Mouse (Mus musculus): ENCODE results near the gene Slc25a15. TPM values are rescaled to one million over a fixed set of nuclear protein-coding genes. Genes with fewer than 3 reads are reported as not detected.
A peak's percentile ranks its signal among the peaks of the same experiment; 100 is the strongest.

Slc25a15 gene
- 10 to 100 TPM; 10.1 to 10.9 (median 10.6) TPM for total RNA-seq (2022)

GRCm38 (mm10) chr8:22398142-22398951 lies at the start of gene Slc25a15:
TSS of gene Slc25a15 (minus strand) at chr8:22398597.
- peak; percentile 75 to 77 for DNase-seq (ENCODE audit: low spot score in 2 of 2)

- DNase-seq (ENCODE audit: low spot score in 2 of 2) = no peak
Measured at GRCm38 (mm10) chr8:22411971-22412370, 13.6 kb upstream of the Slc25a15 start.

- DNase-seq (ENCODE audit: low spot score in 2 of 2) = peak; percentile 77 to 83
Measured at GRCm38 (mm10) chr8:22411282-22411702, 12.9 kb upstream of the Slc25a15 start, which contains the start of gene Mrps31. TSS of gene Mrps31 (plus strand) at chr8:22411361.

- no peak for DNase-seq (ENCODE audit: low spot score in 2 of 2)
Measured at GRCm38 (mm10) chr8:22410688-22411281, 12.4 kb upstream of the Slc25a15 start.

GRCm38 (mm10) chr8:22405733-22406132 lies 7.3 kb upstream of the Slc25a15 start:
- no peak for DNase-seq (ENCODE audit: low spot score in 2 of 2)

GRCm38 (mm10) chr8:22403235-22403634 lies 4.8 kb upstream of the Slc25a15 start:
- no peak for DNase-seq (ENCODE audit: low spot score in 2 of 2)

GRCm38 (mm10) chr8:22400593-22400992 lies 2.2 kb upstream of the Slc25a15 start:
- DNase-seq (ENCODE audit: low spot score in 2 of 2) = no peak

- DNase-seq (ENCODE audit: low spot score in 2 of 2) = no peak
Measured at GRCm38 (mm10) chr8:22399285-22399880, 986 bp upstream of the Slc25a15 start.

GRCm38 (mm10) chr8:22397811-22398141 lies 621 bp downstream of the Slc25a15 start:
- no peak for DNase-seq (ENCODE audit: low spot score in 2 of 2)

GRCm38 (mm10) chr8:22395256-22395655 lies 3.1 kb downstream of the Slc25a15 start:
- no peak for DNase-seq (ENCODE audit: low spot score in 2 of 2)

GRCm38 (mm10) chr8:22394471-22394870 lies 3.9 kb downstream of the Slc25a15 start:
- no peak for DNase-seq (ENCODE audit: low spot score in 2 of 2)

- DNase-seq (ENCODE audit: low spot score in 2 of 2) = no peak
Measured at GRCm38 (mm10) chr8:22390766-22391463, 7.5 kb downstream of the Slc25a15 start.

- no peak for DNase-seq (ENCODE audit: low spot score in 2 of 2)
Measured at GRCm38 (mm10) chr8:22389874-22390273, 8.5 kb downstream of the Slc25a15 start.

- no peak for DNase-seq (ENCODE audit: low spot score in 2 of 2)
Measured at GRCm38 (mm10) chr8:22385158-22385557, 13.2 kb downstream of the Slc25a15 start.

- no peak for DNase-seq (ENCODE audit: low spot score in 2 of 2)
Measured at GRCm38 (mm10) chr8:22382824-22383595, 15.4 kb downstream of the Slc25a15 start.

GRCm38 (mm10) chr8:22380934-22381333 lies 17.5 kb downstream of the Slc25a15 start:
- DNase-seq (ENCODE audit: low spot score in 2 of 2) = peak in 1 of 2 experiments; percentile 26

GRCm38 (mm10) chr8:22376903-22377302 lies 21.5 kb downstream of the Slc25a15 start:
- DNase-seq (ENCODE audit: low spot score in 2 of 2) = no peak

- no peak for DNase-seq (ENCODE audit: low spot score in 2 of 2)
Measured at GRCm38 (mm10) chr8:22376311-22376710, 22.1 kb downstream of the Slc25a15 start.

- no peak for DNase-seq (ENCODE audit: low spot score in 2 of 2)
Measured at GRCm38 (mm10) chr8:22359882-22360281, 38.5 kb downstream of the Slc25a15 start.

GRCm38 (mm10) chr8:22359359-22359758 lies 39.0 kb downstream of the Slc25a15 start:
- no peak for DNase-seq (ENCODE audit: low spot score in 2 of 2)

- no peak for DNase-seq (ENCODE audit: low spot score in 2 of 2)
Measured at GRCm38 (mm10) chr8:22335426-22335825, 63.0 kb downstream of the Slc25a15 start.
